Mouse (Mus musculus) forebrain, embryonic 11.5 days (tissue): ENCODE results near the gene Pnmt. TPM values are rescaled to one million over a fixed set of nuclear protein-coding genes. Genes with fewer than 3 reads are reported as not detected.
"Not testable (repeated sequence)": the region's sequence is repeated elsewhere in the genome, so short reads cannot be mapped to it uniquely, and the experiment has no call there.

Source experiments
- ATAC-seq: fragments of 200-750 bp; cut with Nextera tagmentation; replicated peaks from 2 replicates; pipeline ENCODE4 v1.8.0; 2017; ENCODE audit warnings: moderate TSS enrichment; ENCODE audit not compliant: low FRiP score
- DNase-seq: peaks from one replicate; pipeline ENCODE4 v3.0.0-alpha.2; 2017; ENCODE audit warnings: low spot score
- H3K27ac ChIP-seq: fragments of 300-500 bp; sonication (generic); 2 replicates; pipeline ENCODE4 v1.5.1; 2014; ENCODE audit warnings: low read depth, low read length
- H3K27me3 ChIP-seq: fragments of 300-500 bp; sonication (generic); 2 replicates; pipeline ENCODE4 v1.6.1; 2014; ENCODE audit warnings: mild to moderate bottlenecking, low read length, mixed read lengths; ENCODE audit not compliant: control insufficient read depth, insufficient read depth
- H3K36me3 ChIP-seq: fragments of 300-500 bp; sonication (generic); 2 replicates; pipeline ENCODE4 v1.6.1; 2014; ENCODE audit warnings: mild to moderate bottlenecking, low read length, moderate library complexity, mixed read lengths; ENCODE audit not compliant: control insufficient read depth, insufficient read depth
- H3K4me1 ChIP-seq: fragments of 300-500 bp; sonication (generic); replicated peaks from 2 replicates; pipeline ENCODE4 v1.6.1; 2014; ENCODE audit warnings: low read length, mixed read lengths; ENCODE audit not compliant: control insufficient read depth, insufficient read depth
- H3K4me2 ChIP-seq: fragments of 300-500 bp; sonication (generic); 2 replicates; pipeline ENCODE4 v1.6.1; 2014; ENCODE audit warnings: low read depth, mild to moderate bottlenecking, low read length, moderate library complexity, mixed read lengths; ENCODE audit not compliant: severe bottlenecking
- H3K4me3 ChIP-seq: fragments of 300-500 bp; sonication (generic); 2 replicates; pipeline ENCODE4 v1.5.1; 2014; ENCODE audit warnings: low read depth, low read length
- H3K9ac ChIP-seq: fragments of 300-500 bp; sonication (generic); 2 replicates; pipeline ENCODE4 v1.6.1; 2014; ENCODE audit warnings: low read length
- H3K9me3 ChIP-seq: fragments of 300-500 bp; sonication (generic); 2 replicates; pipeline ENCODE4 v1.6.1; 2016; ENCODE audit warnings: low read length, mixed read lengths; ENCODE audit not compliant: control insufficient read depth
- WGBS: fragments of 180-500 bp; shearing (Covaris S2); extraction: QIAGEN DNeasy Blood & Tissue Kit; methylation state at CpG from one replicate; pipeline ENCODE4 v1.1.7; 2014; 5-methylcytosine and 5-hydroxymethylcytosine counted together
- polyA plus RNA-seq: library from polyadenylated mRNA; unstranded; fragments of >200 nt; fragmentation: Nextera tagmentation; extraction: Ambion mirVana; gene quantifications from 2 replicates; pipeline ENCODE4 v1.2.1, GENCODE M21; 2014

The Pnmt gene
- polyA plus RNA-seq, 1 experiment from 2014 or later = not detected

GRCm38 (mm10) chr11:98374266-98374665, 12.0 kb upstream of the Pnmt start:
- H3K4me2 ChIP-seq = no peak overlapping the region
- DNase-seq = no peak
- H3K27me3 ChIP-seq = no peaks in the 10 kb centered on the region
- 89% methylated on average over 8 of the region's 8 CpGs for WGBS
- H3K9me3 ChIP-seq = no peaks in the 10 kb centered on the region
- no peak overlapping the region for H3K27ac ChIP-seq
- no peak overlapping the region for H3K9ac ChIP-seq
- no peak overlapping the region for H3K4me3 ChIP-seq
- peaks cover 14% of the 10 kb centered on the region for H3K4me1 ChIP-seq
- peaks cover 7% of the 10 kb centered on the region for H3K36me3 ChIP-seq
- no peak for ATAC-seq

- H3K4me3 ChIP-seq = no peak overlapping the region
- no peak overlapping the region for H3K9ac ChIP-seq
- no peaks in the 10 kb centered on the region for H3K27me3 ChIP-seq
- no peak for ATAC-seq
- H3K27ac ChIP-seq = no peak overlapping the region
- H3K4me2 ChIP-seq = no peak overlapping the region
- WGBS = 65% methylated on average over 5 of the region's 5 CpGs
- no peak for DNase-seq
- H3K9me3 ChIP-seq = no peaks in the 10 kb centered on the region
- H3K36me3 ChIP-seq = peaks cover 7% of the 10 kb centered on the region
- peaks cover 4% of the 10 kb centered on the region for H3K4me1 ChIP-seq
Measured at GRCm38 (mm10) chr11:98376756-98377155, 9.5 kb upstream of the Pnmt start.

GRCm38 (mm10) chr11:98377787-98378186, 8.5 kb upstream of the Pnmt start:
- no peak for ATAC-seq
- DNase-seq = no peak
- H3K4me1 ChIP-seq = no peaks in the 10 kb centered on the region
- H3K27me3 ChIP-seq = no peaks in the 10 kb centered on the region
- WGBS = 86% methylated on average over 11 of the region's 11 CpGs
- H3K4me3 ChIP-seq = no peak overlapping the region
- H3K36me3 ChIP-seq = peaks cover 7% of the 10 kb centered on the region
- H3K9ac ChIP-seq = no peak overlapping the region
- no peaks in the 10 kb centered on the region for H3K9me3 ChIP-seq
- no peak overlapping the region for H3K27ac ChIP-seq
- H3K4me2 ChIP-seq = no peak overlapping the region

GRCm38 (mm10) chr11:98379379-98379778, 6.9 kb upstream of the Pnmt start:
- Histone ChIP-seq H3K4me2 (no peak overlapping the region), H3K9me3 (no peaks in the 10 kb centered on the region), H3K4me3 (no peak overlapping the region), H3K9ac (no peak overlapping the region), H3K36me3 (peaks cover 7% of the 10 kb centered on the region), H3K27me3 (no peaks in the 10 kb centered on the region), H3K4me1 (no peaks in the 10 kb centered on the region), H3K27ac (no peak overlapping the region)
- 92% methylated on average over 7 of the region's 7 CpGs for WGBS
- ATAC-seq = no peak
- DNase-seq = no peak

GRCm38 (mm10) chr11:98380106-98380505, 6.1 kb upstream of the Pnmt start:
- Histone ChIP-seq H3K4me1 (no peaks in the 10 kb centered on the region), H3K36me3 (peaks cover 3% of the 10 kb centered on the region), H3K4me2 (no peak overlapping the region), H3K27ac (no peak overlapping the region), H3K9ac (no peak overlapping the region), H3K27me3 (no peaks in the 10 kb centered on the region), H3K9me3 (no peaks in the 10 kb centered on the region), H3K4me3 (no peak overlapping the region)
- no peak for DNase-seq
- no peak for ATAC-seq
- WGBS = 90% methylated on average over 6 of the region's 6 CpGs

GRCm38 (mm10) chr11:98381651-98382050, 4.6 kb upstream of the Pnmt start:
- Histone ChIP-seq H3K27me3 (peaks cover 11% of the 10 kb centered on the region), H3K4me1 (no peaks in the 10 kb centered on the region), H3K4me3 (no peak overlapping the region), H3K36me3 (peaks cover 3% of the 10 kb centered on the region), H3K9me3 (no peaks in the 10 kb centered on the region), H3K4me2 (no peak overlapping the region), H3K9ac (no peak overlapping the region), H3K27ac (no peak overlapping the region)
- ATAC-seq (no peak), DNase-seq (no peak)
- WGBS = 88% methylated on average over 2 of the region's 2 CpGs

GRCm38 (mm10) chr11:98382405-98382804, 3.8 kb upstream of the Pnmt start:
- H3K4me1 ChIP-seq, ATAC-seq, H3K4me2 ChIP-seq, H3K9ac ChIP-seq, H3K9me3 ChIP-seq, H3K36me3 ChIP-seq, H3K4me3 ChIP-seq, H3K27ac ChIP-seq, DNase-seq: not testable (repeated sequence)
- peaks cover 18% of the 10 kb centered on the region for H3K27me3 ChIP-seq
- WGBS = 47% methylated on average over 2 of the region's 2 CpGs

GRCm38 (mm10) chr11:98383261-98384030, 2.8 kb upstream of the Pnmt start, which contains the start of gene Tcap:
Gene Tcap, plus strand, starts transcription at chr11:98383811.
- no peaks in the 10 kb centered on the region for H3K9me3 ChIP-seq
- no peak within 1 kb of the TSS for H3K9ac ChIP-seq
- no peak within 1 kb of the TSS for H3K27ac ChIP-seq
- DNase-seq (no peak), ATAC-seq (no peak)
- no peak within 1 kb of the TSS for H3K4me2 ChIP-seq
- H3K4me3 ChIP-seq = no peak within 1 kb of the TSS
- peaks cover 26% of the 10 kb centered on the region for H3K27me3 ChIP-seq
- H3K4me1 ChIP-seq = no peaks in the 10 kb centered on the region
- peaks cover 2% of the 10 kb centered on the region for H3K36me3 ChIP-seq
- WGBS = 64% methylated on average over 14 of the region's 14 CpGs

- ATAC-seq = no peak
Measured at GRCm38 (mm10) chr11:98384216-98384615, 2.0 kb upstream of the Pnmt start.

More at GRCm38 (mm10) chr11:98384216-98384615, 2.0 kb upstream of the Pnmt start:
- no peak for DNase-seq
- 67% methylated on average over 20 of the region's 20 CpGs for WGBS
- Histone ChIP-seq H3K4me2 (no peak overlapping the region), H3K4me1 (0 out of 2 replicates have a peak, but pooled peaks cover 2% of the 10 kb centered on the region), H3K27me3 (peaks cover 26% of the 10 kb centered on the region), H3K4me3 (no peak overlapping the region), H3K9ac (no peak overlapping the region), H3K27ac (no peak overlapping the region), H3K36me3 (no peaks in the 10 kb centered on the region; the same call in 1 of the 2 replicates), H3K9me3 (no peaks in the 10 kb centered on the region)
